28 mouse cellular contexts compared by ENCODE assay signal in genomic region chr5:21314696-21315095, GRCm38 (mm10). TPM values are rescaled to one million over a fixed set of nuclear protein-coding genes. Genes with fewer than 3 reads are reported as not detected.
"Had no signal": no experiment of that assay in that cellular context is flagged by ENCODE, and none has a peak within 500 bp of the region (broad histone marks: within the 10 kb centered on the region; RNA-seq: fewer than 3 reads in every experiment).

No protein-coding gene starts in this region.

- ATAC-seq: forebrain, embryonic 13.5 days; forebrain, embryonic 15.5 days; forebrain, embryonic 16.5 days had no signal

- H3K27ac ChIP-seq: embryonic facial prominence, embryonic 10.5 days; embryonic facial prominence, embryonic 12.5 days; embryonic facial prominence, embryonic 13.5 days; embryonic facial prominence, embryonic 15.5 days; forebrain, embryonic 10.5 days; forebrain, embryonic 12.5 days; forebrain, embryonic 13.5 days; forebrain, embryonic 15.5 days; gastrocnemius, adult 2 months; heart, adult 2 months; heart, embryonic 10.5 days had no signal

- DNase-seq: cerebellum, adult 2 months; cerebellum, adult 8-10 months; cerebellum, adult 9-10 months; cerebellum, adult 9-11 months; cerebellum, postnatal 10 days; cerebellum, postnatal 14 days; cerebellum, postnatal 25 days; cerebellum, postnatal 36 days; embryo, embryonic 11 days; gastrocnemius, adult 2 months; gastrocnemius, postnatal 10 days; gastrocnemius, postnatal 14 days; gastrocnemius, postnatal 25 days; gastrocnemius, postnatal 36 days; heart, adult 11 months; heart, adult 18-20 months; heart, adult 2 months had no signal

- H3K9ac ChIP-seq: embryonic facial prominence, embryonic 12.5 days; embryonic facial prominence, embryonic 13.5 days; embryonic facial prominence, embryonic 15.5 days; forebrain, embryonic 12.5 days; forebrain, embryonic 13.5 days; forebrain, embryonic 15.5 days had no signal

- H3K9me3 ChIP-seq: embryonic facial prominence, embryonic 10.5 days; embryonic facial prominence, embryonic 12.5 days; embryonic facial prominence, embryonic 13.5 days; embryonic facial prominence, embryonic 15.5 days; forebrain, embryonic 10.5 days; forebrain, embryonic 12.5 days; forebrain, embryonic 13.5 days; forebrain, embryonic 15.5 days; heart, embryonic 10.5 days had no signal

- H3K36me3 ChIP-seq: embryonic facial prominence, embryonic 10.5 days; embryonic facial prominence, embryonic 12.5 days; embryonic facial prominence, embryonic 13.5 days; embryonic facial prominence, embryonic 15.5 days; forebrain, embryonic 10.5 days; forebrain, embryonic 12.5 days; forebrain, embryonic 15.5 days; heart, embryonic 10.5 days had no signal

- H3K4me1 ChIP-seq: embryonic facial prominence, embryonic 10.5 days; embryonic facial prominence, embryonic 12.5 days; embryonic facial prominence, embryonic 13.5 days; embryonic facial prominence, embryonic 15.5 days; forebrain, embryonic 10.5 days; forebrain, embryonic 12.5 days; forebrain, embryonic 13.5 days; forebrain, embryonic 15.5 days; heart, embryonic 10.5 days had no signal

- H3K4me2 ChIP-seq: embryonic facial prominence, embryonic 12.5 days; embryonic facial prominence, embryonic 13.5 days; embryonic facial prominence, embryonic 15.5 days; forebrain, embryonic 12.5 days; forebrain, embryonic 13.5 days; forebrain, embryonic 15.5 days had no signal

- H3K4me3 ChIP-seq: embryonic facial prominence, embryonic 10.5 days; embryonic facial prominence, embryonic 12.5 days; embryonic facial prominence, embryonic 13.5 days; embryonic facial prominence, embryonic 15.5 days; erythroblast, embryonic 14.5 days; forebrain, embryonic 10.5 days; forebrain, embryonic 12.5 days; forebrain, embryonic 13.5 days; forebrain, embryonic 15.5 days; gastrocnemius, adult 2 months; heart, adult 2 months; heart, embryonic 10.5 days had no signal

- H3K27me3 ChIP-seq: embryonic facial prominence, embryonic 12.5 days; embryonic facial prominence, embryonic 13.5 days; embryonic facial prominence, embryonic 15.5 days; forebrain, embryonic 12.5 days; forebrain, embryonic 13.5 days; forebrain, embryonic 15.5 days had no signal

RNA-seq across cellular contexts. Expression of gene Fgl2, which starts 57.7 kb away (rescaled TPM):
- polyA plus RNA-seq: erythroblast, embryonic 14.5 days had no signal
